Mouse (Mus musculus): ENCODE measurements around the gene Chst11.
"Not testable (repeated sequence)": the region's sequence is repeated elsewhere in the genome, so short reads cannot be mapped to it uniquely, and the experiment has no call there.

Chst11 gene

DNA sequence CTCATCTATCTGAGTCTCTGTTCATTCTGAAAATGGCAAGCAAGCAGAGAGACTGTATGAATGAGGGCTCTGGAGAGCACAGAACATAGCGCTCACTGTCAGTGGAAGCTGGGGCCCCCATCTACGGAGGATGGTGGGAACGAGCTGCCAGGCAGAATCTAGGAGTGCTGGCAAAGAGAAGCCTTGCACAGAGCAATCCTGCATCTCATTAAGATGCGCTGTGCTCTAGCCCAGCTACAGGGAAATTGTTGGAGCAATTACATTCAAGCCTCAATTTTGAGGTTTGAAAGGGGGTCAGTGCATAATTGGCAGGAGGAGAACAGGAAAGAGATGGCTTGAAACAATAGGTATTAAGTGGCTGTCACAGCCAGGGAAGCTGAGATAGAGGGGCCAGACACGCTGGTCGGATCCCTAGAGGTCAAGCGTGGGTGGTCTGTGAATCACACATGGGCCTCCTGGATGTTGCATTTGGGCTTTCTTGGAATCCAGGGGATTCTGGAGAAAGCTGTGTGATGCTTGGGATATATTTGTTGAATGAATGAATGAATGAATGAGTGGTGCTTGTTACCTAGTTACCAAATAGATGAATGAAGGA, 121.0 kb downstream of the Chst11 start:
- DNase-seq (ENCODE audit: extremely low read depth, insufficient read length, low spot score) = no peak

DNA sequence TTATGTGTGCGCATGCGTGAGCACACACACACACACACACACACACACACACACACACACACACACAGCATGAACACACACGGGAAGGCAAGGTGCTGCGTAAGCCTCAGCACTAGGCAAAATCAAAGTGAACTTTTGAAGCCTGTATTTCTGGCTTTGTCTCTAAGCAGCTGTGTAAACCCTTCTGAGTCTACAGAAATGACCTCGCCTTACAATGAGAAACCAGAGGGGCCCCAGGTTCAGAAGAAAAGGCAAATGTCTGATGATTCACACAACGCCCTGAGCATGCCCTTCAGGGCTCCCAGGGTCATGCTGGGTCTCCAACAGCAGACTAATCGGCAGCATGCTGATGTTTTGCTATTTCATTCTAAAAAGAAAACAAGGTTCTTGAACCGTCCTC, 122.1 kb downstream of the Chst11 start:
- no peak for DNase-seq (ENCODE audit: extremely low read depth, insufficient read length, low spot score)

DNA sequence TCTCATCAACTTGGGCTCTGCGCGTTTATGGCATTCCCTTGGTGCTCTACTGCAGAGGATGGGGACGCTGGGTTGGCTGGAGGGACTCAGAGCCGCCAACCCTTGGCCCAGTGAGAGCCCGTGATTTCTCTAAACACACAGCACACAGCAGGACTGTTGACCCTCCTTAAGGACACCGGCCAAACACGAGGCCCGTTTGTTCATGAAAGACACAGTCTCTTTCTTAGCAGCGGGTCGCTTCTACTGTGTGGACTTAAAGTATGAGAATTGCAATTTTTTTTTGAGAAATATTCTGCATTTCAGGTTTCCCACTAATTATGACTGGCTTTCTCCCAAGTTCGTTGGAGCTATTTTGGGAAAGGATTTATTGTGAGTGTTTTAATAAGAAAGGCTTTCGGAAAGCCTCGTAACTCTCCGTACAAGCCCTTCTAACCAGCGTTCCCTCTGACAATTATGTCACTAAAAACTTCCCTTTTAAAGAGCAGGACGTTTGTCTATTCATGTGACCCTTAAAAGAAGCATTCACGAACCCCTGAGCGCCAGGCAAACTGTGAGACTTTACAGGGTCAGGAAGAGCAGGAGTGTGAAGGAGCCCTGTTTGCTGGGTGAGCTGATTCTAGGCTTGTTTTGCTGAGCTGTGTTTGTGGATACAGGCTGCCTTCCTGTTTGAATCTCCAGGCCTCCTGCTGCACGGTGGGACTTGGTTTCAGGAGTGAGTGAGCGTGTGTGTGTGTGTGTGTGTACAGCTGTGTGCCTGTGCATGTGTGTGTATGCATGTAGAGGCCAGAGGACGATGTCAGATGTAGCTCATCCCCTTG, 122.8 kb downstream of the Chst11 start:
- DNase-seq (ENCODE audit: extremely low read depth, insufficient read length, low spot score) = no peak

DNA sequence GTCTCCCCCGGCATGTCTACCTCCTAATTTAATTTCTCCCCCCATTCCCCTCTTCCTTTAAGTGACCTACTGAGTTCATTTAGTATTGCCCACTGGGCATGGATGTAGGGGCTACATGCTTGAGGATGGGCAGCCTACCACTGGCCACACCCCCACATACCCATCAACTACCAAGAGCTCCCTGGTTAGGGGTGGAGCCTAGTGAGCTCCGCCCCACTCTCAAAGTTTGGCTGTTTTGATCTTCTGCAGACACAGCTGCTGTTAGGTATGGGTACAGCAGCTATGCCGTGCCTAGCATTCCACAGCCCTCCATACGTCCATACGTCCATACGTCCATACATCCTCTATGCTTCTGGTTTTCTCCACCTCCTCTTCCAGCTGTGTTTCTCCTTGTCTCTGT, 123.6 kb downstream of the Chst11 start:
- no peak for DNase-seq (ENCODE audit: extremely low read depth, insufficient read length, low spot score)

DNA sequence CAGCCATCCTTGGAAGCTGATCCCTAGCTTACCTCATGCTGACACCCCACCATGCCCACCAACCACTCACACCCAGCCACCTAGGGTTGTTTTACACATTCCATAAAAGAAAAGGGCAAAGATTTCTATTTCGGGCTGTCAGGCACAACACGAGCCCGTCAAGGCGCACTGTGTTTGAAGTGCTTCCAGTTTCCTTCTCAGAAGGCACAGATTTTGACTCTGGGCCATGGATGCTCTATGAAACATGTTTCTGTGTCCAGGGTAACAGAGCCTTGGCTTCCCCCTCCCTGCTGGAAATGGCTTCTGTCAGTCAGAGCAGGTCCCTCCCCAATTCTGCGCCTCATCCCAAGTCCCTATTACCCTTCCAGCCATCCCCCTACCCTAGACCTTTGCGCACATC, 125.7 kb downstream of the Chst11 start:
- DNase-seq (ENCODE audit: extremely low read depth, insufficient read length, low spot score) = no peak

DNA sequence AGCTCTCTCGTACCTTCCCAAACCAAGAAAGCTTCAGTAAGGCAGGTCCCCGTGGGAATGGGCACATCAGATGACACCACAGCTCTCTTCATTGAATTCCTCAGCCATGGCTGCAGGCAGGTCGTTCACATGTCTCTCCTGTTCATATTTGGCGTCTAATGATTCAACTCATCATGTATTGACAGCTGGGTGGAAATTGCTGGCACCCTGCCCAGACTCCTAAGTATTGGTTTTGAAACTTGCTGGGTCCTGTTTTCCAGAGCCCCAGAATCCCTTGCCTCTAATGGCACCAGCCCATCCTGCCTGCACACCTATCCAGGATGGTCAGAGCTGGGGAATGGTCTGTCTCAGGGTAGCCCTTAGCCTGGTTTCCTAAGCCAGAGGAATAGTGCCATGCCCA, 127.0 kb downstream of the Chst11 start:
- no peak for DNase-seq (ENCODE audit: extremely low read depth, insufficient read length, low spot score)

DNA sequence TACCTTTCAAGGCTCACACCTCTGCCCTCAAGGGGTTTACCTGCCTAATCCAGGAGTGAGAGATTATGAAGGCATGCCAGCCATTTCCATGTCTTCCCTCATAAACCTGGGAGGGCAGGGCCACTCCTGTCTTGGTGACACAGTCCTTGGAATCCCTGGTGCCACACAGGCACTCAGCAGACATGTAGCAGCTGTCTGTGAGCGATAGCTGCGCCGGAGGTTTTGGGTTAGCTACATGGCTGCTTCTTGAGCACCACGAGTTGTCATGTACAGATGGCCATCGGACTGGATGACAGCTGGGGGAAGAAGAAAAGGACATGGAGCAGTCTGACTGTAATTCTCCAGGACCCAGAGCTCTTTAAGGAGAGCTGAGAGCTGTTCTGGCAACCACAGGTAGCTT, 129.3 kb downstream of the Chst11 start:
- DNase-seq (ENCODE audit: extremely low read depth, insufficient read length, low spot score) = no peak

DNA sequence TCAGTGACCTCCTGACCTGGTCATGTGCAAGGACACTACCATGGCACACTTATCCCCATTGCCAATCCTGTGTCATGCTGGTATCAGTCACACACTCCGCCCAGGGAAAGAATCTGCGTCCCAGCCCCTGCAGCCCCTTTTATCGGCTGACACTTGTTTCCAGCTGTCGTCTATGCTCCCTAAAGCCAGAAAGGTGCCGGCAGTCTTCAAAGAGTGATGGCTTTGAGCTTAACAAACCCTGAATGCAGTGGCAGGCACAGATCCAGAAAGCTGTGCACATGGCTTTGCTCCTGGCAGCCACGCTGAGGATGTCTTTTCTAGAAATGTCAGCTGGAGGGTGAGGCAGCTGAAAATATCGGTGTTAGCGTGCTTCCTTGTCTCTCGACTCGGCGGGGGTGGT, 131.6 kb downstream of the Chst11 start:
- DNase-seq (ENCODE audit: extremely low read depth, insufficient read length, low spot score) = no peak

DNA sequence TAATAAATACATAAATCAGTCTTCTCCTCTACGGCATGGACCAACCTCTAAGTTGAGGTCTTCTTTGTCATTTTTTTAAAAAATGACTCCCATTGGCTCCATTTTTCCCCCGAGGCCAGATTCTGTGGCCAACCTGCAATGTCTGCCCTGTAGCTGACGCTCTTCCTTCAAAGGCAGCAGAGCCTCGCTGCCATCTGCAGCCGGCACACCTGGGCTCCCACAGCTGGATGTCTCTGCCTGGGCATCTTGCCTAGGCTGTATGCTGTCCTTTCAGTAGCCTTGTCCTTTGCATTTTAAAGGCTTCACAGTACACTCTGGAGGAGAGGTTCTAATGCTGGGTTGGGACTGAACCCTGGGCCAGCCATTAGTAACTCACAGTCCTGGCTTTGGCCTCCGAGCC, 132.6 kb downstream of the Chst11 start:
- no peak for DNase-seq (ENCODE audit: extremely low read depth, insufficient read length, low spot score)

DNA sequence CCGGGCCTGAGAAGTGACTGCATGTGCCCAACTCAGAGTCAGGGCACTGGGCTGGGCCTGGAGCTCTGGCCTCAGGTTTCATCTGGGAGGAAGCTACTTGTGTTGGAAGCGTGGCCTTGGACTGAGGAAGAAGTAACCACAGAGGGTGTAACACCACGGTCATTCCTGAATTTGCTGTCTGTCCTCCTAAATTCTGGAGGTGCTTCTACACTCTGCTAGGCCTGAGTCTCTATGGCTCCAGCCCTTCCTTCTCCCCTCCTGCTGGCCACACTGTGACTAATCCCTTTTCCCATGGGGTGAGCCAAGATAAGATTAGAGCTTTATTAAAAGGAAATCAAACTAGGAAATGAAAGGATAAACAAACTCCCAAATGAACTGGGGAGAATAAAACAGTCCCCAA, 133.3 kb downstream of the Chst11 start:
- DNase-seq (ENCODE audit: extremely low read depth, insufficient read length, low spot score) = peak; percentile 53

DNA sequence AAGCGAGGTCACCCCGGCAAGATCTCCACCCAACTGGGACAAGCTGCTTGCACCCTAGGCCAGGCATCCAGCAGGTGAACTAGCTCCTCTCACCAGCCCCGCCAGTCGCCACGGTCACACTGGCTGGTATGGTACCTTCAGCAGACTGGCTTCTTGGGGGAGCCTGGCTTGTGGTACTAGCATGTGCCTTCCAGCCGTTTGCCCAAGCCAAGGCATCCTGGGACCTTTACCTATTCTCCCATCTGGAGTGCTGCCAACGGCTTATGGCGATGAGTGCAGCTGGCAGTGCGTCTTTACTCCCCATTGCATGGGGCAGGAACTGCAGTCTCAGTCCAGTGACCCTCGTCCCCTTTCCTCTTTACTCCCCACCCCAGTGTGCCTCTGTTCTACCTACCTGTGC, 133.7 kb downstream of the Chst11 start:
- DNase-seq (ENCODE audit: extremely low read depth, insufficient read length, low spot score) = peak; percentile 28

DNA sequence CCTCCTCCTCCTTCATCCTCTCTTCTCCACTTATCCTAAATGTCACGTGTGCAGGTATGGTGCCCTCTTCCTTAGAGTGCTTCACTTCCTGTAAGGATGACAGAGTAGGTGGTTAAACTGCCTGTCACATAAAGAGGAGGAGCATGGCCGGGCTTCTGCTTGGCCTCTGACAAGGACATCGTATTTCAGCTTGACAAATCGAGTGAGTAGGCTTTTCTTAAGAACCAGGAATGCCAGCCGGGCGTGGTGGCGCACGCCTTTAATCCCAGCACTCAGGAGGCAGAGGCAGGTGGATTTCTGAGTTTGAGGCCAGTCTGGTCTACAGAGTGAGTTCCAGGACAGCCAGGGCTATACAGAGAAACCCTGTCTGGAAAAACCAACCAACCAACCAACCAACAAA, 134.2 kb downstream of the Chst11 start:
- DNase-seq (ENCODE audit: extremely low read depth, insufficient read length, low spot score) = not testable (repeated sequence)

DNA sequence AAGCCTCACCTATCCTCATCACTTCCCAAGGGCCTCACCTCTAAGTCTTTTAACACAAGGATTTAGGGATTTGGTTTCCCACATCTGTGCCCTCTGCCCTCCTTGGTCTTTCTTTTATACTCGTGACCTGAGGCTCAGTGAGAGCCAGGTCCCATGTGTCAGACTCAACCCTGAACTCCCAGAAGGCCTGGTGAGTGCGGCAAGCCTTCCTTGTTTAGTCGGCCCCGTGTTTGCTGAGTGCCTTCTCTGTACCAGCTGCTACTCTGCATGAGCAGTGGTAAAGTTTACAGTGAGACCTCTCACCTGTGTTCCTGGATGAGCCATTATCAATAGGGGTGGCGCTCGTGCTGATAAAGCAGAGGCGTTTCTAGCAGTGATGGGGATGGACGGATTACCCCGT, 134.6 kb downstream of the Chst11 start:
- DNase-seq (ENCODE audit: extremely low read depth, insufficient read length, low spot score) = no peak

DNA sequence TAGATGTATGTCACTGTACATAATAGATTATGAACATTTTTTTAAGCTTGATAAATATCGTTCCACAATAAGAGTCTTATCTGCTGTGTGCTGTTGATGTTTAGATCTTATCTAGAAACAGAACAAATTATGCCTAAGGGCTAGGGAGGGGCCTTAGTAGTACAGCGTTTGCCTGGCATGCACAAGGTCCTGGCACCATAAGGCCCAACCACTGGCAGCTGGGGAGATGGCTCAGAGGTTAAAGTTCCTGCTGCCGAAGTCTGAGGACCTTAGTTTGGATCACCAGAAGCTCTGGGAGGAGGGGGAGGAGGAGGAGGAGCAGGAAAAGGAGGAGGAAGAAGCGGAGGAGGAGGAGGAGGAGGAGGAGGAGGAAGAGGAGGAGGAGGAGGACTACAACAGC, 135.6 kb downstream of the Chst11 start:
- no peak for DNase-seq (ENCODE audit: extremely low read depth, insufficient read length, low spot score)

DNA sequence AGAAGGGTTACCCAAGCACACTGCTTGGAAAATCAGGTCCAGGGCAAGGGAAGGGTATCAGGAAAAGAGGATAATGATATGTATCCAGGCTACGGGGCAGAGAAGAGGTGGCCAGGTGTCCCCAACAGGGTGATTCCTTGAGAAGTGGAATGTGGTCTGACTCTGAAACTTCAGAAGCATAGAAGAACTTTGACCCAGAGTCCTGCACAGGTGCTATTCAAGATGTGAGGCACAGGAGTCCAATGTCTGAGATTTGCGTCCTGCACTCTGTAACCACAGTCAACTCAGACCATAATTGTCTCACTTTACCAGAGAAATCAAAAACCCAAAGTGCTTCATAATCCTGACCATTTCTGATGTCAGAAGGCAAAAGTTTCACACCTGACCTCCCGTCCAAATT, 139.3 kb downstream of the Chst11 start:
- no peak for DNase-seq (ENCODE audit: extremely low read depth, insufficient read length, low spot score)

DNA sequence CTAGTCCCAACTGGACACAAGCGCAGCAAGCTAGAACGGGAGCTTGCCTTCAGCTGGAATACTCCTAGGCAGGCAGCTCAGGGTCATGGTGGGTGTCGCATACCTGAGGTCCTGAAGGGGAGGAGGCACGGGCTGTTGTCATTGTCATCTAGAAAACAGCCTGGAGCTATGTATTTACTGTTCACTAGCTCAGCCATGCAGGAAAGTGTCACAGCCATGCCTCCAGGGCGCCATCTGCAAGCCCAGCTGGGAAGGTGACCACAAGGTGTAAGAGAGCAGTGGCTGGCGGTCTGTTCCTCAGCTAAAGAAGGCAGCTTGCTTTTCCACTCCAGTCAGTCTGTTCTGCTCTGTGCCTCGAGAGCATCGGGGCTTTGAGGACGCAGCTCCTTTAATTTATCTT, 141.1 kb downstream of the Chst11 start:
- DNase-seq (ENCODE audit: extremely low read depth, insufficient read length, low spot score) = no peak

DNA sequence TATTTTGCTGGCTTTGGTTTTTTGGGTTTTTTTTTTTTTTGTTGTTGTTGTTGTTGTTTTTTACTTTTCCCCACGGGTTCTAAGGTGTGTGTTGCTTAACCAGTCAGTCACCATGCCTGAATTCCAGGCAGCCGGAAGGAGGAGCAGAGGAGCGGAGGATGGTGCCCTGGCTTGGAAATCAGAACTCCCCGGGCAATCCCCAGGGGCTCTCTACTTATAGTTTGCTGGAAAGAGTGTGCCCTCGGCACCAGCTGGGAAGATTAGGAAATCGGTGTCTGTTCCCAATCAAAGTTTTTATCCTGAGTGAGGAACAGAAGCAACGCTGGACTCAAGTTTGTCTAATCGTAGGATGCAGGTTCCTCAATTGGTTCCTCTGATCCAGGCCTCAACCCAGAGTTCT, 143.1 kb downstream of the Chst11 start:
- no peak for DNase-seq (ENCODE audit: extremely low read depth, insufficient read length, low spot score)

DNA sequence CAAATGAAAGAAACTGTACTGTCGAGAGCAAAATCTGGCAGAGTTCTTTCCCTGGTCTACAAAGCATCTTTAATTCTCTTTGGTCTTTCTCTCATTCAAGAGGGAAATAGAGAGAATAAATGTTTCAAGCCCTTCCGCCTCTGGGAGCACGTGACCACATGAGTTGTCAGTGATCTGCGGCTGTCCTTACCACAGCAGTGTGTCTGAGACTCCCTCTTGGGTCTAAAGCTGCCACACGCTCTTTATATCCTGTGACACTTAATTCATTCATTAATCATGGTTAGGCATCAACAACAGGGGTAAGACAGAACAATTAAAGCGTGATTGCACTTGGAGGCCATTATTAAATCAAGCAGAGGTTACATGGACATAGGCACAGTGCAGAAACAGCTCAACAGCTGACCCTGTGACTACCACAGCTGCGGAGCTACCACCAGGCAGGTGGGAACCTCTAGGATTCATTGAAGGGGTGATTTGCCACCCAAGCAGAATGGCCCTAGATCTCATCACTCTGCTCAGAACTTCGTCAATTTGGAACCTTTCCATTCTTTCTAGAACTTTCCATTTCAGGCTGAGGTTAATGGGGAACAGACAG, 144.4 kb downstream of the Chst11 start:
- DNase-seq (ENCODE audit: extremely low read depth, insufficient read length, low spot score) = no peak

DNA sequence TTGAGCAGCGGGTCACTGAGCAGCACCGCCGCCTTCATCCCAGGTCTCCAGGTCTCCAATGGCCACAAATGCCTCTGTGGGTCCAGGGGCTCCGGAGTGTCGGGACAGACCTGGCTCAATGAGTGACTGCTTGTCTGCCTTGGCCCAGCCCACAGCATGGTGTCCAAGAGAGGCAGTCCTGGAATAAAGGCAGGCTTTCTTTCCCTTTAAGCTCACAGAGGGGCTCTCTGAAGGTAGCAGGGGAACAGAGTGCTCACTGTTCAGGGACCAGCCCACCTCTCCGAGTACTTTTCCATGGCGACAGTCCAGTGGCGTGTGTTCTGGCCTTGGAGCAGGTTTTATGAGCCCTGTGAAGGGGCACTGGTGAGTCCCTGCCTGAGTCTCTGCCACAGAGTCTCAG, 145.3 kb downstream of the Chst11 start:
- no peak for DNase-seq (ENCODE audit: extremely low read depth, insufficient read length, low spot score)

DNA sequence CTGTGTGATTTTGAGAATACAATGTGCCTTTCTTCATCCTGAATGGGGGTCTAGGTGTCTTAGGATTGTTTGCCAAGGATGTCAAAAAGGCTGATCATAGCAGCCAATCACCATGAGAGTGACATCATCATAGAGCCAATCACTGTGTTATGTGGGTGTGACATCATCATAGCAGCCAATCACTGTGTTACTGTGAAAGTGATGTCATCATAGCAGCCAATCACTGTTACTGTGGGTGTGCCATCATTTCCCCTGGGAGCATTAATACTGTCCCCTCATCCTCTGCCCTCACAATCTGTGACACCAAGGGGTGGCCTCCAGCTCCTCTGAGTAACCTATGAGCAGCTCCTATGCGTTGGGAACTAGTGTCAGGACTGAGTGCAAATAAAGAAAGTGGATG, 146.6 kb downstream of the Chst11 start:
- DNase-seq (ENCODE audit: extremely low read depth, insufficient read length, low spot score) = no peak

DNA sequence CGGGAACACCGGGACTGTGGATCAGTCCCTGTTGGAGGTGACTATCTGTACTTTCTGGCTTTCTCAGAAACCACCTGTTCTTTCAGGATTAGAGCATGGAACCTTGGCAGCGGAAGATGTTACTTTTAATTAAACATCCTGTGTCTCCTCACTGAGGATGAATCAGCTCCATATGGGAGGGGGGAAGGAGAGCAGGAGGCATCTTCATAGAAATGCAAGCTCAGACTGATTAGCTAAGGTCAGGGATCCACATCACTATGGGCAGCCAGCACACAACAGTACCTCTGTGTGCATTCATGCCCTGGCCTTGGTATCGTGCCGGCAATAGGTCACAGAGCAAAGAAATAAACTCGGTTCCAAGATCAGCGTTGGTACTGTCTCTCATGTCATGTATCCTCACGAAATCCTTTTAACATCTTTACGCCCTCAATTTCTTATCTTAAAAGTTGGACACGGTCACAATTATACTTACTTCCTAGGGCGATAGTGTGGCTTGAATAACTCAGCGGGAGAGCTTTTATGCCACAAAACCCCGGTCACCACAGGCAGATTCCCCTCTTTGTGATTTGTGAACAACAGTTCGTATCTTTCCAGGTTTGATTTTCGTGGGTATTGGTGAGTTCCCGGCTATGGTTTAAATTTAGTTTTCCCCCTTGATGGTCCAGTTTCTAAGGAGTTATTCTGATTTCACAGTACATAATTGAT, 148.7 kb downstream of the Chst11 start:
- DNase-seq (ENCODE audit: extremely low read depth, insufficient read length, low spot score) = no peak

DNA sequence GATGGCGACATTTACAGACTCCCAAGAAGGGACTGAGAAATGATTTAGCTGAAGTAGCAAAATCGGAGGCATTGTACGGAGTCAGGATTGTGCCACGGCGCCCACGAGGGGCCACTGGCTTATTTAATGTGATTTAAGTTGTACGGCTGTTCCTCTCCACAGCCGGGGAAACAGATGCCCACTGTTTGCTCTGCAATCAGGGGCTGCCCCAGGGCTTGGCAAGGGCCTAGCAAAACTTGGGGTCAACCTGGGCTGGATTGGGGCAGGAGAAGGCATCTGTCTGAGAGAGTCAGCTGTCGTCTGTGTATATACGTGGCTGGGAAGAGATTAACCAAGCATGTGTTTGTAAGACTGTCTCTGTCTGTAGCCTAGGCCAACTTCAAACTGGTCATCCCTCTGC, 149.6 kb downstream of the Chst11 start:
- no peak for DNase-seq (ENCODE audit: extremely low read depth, insufficient read length, low spot score)
